Mouse (Mus musculus) urinary bladder, postnatal 25 days (tissue): ENCODE measurements at regions not wholly inside any gene's neighbourhood (a gene's known extent, or its start where the extent isn't known, plus 50 kb on each side); places are given as distances from the start of the nearest gene placed in this dataset.

Experiments used
- DNase-seq: peaks from one replicate; pipeline ENCODE4 v3.0.0; 2022; ENCODE audit warnings: low spot score

DNA sequence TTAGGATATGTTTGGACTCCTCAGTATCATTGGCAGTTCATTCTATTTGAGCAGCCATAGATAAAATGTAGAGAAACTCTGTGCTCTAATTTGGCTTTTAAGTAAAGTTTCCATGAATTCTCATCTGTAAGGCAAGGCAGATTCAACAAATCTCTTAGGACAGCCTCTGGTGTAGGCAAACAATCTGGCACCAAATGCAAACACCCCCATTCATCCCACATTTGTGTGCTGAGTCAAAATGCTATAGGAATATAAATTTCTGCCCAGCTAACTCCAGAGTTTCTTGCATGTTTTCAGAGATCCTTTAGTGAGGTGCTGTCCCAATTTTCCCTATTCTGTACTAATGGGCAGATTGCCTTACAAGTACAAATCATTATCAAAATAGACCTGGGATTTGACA lies 695.7 kb upstream of the Kif18a start:
- DNase-seq, result no peak

DNA sequence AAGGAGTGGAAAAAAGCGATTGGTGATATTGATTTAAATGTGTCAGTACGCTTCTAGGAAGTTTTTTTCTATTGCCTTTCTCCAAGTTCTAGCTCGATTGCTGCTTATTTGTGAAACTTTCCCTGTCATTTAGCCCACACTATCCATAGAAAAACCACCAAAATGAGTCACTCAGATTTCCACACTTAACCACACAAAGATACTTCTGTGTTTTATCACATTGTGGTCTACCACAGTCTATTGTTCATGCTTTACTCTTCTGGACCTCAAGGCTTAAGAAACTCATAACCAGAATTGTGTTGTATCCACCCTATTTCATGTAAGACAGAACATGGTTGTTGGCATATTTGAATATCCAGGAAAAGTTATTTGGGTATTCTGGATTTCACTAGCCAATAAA lies 687.0 kb upstream of the Kif18a start:
- no peak for DNase-seq

GRCm38 (mm10) chr2:108600346-108600745 lies 680.2 kb upstream of the Kif18a start:
- DNase-seq, result no peak

DNA sequence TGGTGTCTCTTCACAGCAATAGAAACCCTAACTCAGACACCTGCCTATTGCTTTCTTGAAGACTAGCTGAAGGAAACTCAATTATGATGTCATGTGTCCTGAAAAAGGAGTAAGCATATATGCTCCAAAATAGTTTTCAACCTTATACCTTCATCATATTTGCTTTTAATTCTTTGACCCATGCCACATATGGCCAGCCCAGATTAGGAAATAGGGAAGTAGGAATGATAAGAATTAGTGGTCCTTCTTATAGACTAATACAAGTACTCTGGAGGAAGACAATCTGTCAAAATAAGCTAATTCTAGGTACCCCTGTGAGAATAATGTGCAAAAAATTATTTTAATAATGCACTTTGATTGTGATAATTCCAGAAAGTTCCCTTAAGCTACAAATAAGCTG lies 661.0 kb upstream of the Kif18a start:
- DNase-seq, result no peak

DNA sequence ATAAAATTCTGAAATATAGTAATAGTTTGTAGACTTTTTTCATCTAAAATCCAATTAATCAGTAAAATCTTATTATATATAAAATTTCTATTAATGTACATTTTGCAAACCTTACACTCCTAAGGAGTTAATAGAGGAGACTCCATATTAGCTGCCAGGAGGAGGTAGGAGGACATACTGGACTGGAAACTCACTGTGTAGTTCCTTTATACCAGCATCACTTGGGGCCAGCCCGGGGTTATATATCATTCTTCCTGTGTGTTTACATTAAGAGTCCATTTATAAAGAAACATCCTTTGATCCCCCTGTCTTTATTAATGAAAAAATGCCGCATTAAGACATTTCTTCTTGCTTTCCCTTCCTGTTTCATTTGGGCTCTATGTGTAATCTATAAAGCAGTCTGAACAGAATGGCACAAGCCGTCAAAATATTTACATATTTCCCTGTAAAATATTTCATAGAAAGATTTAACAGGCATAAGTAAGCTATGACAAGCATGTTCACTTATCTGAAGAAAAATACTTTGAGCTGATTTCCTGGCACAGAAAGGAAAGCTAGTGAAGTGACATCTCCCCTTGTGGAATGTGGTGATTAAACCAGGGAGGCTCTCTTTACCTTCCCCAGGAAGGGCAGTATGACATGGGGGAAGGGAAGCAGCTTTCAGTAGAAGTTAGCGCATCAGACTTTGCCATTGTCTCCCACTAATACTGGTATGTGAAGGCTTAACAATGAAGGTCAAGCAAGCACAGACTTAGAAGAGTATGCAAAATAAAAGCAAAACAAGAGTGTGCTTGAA lies 658.0 kb upstream of the Kif18a start:
- DNase-seq, result peak; percentile 4

GRCm38 (mm10) chr2:108635644-108636043 lies 644.9 kb upstream of the Kif18a start:
- no peak for DNase-seq

DNA sequence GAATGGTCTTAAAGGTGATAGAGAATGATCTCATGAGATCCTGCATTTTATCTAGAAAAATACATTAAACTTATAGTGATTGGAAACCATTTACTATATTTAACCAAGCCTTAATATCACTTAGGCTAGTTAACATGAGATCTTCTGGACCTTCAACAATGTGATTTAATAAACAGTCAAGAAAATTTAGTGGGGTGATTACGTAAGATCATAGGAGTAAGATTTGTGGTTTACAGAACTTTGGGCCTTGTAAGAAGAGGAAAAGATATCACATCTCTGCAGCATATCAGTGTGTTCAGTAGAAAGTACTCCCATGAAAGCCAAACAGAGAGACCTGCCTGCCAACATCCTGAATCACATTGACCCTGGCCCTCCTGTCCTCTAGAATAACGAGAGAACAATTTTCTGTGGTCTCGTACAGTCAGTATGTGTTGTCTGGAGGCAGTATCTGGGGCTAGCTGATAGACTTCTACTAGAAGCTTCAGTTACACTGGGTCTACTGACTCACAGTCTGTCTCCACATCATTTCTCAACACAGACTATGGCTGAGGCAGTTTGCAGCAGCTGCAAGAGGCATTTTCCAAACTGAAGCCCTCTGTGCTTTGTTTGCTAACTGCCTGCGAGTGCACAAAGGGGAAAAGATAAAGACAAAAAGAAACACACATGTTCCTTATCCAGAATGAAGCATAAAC lies 619.7 kb upstream of the Kif18a start:
- DNase-seq, result no peak

DNA sequence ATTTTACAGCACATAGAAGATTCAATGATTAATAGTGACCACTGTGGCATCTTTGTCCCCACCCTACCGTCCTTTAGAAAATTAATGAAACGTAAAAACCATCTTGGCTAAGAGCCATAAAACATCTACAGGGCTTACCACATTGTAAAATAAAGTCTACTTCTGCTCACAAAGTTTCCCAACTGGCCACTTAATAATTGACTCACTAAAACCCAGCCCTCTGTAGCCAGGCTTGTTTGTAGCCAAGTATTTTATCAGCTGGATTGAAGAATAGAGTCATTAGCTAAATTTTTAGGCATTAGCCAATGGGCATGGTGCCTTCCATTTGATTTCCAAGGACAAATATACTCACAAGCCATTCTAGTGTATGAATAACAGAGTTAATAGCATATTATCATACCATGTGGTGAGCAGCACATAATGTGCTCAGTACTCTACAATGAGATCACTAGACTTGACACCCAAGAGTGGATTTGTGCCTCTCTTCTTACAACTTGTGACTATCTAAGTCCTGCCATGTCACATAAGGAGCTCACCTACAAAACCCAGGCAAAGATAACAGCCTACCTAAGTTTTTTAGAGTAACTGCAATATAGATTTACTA lies 602.7 kb upstream of the Kif18a start:
- no peak for DNase-seq

DNA sequence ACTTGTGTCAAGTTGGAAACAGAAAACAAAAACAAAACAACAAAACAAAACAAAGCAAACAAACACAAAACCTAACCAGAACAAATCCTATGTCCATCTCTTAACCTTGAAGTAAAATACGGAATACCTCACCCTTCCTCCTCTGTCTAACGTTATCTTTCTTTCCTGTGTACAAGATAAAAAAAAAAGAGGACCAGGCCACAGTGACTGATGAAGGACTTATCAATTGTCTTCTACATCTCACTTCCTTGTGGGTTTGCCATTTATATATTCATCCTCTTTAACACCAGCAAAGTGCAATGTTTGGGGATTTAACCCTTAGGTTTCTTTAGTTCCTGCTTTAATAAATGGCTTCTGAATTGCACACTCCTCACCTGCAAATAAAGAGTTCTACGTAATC lies 599.0 kb upstream of the Kif18a start:
- DNase-seq, result no peak

GRCm38 (mm10) chr2:108686019-108686743 lies 594.4 kb upstream of the Kif18a start:
- DNase-seq, result no peak

DNA sequence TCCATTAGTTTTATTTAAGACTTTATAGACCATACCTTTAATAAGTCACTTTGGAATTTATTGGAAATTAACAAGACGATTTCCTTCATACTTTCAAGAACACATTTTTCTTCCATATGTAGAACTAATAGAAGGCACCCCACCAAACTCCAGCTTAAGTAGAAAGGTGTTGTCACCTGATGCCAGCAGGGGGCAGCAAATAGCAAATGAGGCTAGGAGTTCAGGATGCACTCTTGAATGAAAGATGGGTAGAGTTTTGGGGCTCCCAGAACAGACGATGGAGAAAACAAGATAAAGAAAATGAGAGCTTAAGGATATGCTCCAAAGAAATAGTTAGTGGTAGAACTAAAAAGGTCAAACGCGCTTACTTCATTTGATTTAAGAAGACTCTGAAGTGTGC lies 590.4 kb upstream of the Kif18a start:
- DNase-seq, result peak; percentile 51

- DNase-seq, result no peak
Observed at GRCm38 (mm10) chr2:108691156-108692007, 589.2 kb upstream of the Kif18a start.

DNA sequence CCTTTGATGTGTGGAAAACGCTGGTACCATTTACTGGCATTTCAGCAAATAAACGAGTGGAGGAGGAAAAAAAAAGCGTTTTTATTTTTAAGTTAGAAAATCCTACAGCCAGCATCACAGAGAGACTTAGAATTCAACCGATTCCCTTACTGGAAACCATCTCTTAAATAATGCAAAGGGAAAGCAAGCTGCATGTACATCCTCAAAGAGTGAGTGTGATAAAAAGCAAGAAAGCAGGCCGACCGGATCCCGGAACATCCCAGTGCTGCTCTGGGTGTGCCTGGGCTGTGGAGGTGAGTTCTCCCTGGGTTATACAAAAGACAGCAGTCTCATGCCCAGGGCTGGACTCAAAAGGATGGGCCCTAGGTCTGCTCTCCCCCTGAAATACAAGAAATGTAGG lies 579.2 kb upstream of the Kif18a start:
- DNase-seq, result no peak

GRCm38 (mm10) chr2:108707856-108708855 lies 572.4 kb upstream of the Kif18a start:
- no peak for DNase-seq

DNA sequence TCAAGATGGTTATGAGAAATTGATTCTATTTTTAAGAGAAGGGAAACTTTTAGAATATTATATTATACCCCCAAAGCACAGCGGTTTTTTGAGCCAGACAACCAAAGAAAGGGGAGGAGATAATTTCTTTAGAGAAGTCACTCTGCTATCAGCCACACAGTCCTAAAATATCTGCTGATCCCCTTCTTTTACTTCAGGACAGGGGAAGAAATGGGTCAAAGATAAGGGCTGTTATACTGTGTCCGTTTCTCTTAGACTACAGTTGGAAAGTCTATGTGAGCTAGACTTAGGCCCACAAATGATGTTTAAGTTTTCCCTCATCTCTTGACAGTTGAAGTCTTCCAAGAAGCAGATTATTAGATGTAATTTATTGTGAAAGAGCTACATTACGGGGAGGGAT lies 538.5 kb upstream of the Kif18a start:
- no peak for DNase-seq

DNA sequence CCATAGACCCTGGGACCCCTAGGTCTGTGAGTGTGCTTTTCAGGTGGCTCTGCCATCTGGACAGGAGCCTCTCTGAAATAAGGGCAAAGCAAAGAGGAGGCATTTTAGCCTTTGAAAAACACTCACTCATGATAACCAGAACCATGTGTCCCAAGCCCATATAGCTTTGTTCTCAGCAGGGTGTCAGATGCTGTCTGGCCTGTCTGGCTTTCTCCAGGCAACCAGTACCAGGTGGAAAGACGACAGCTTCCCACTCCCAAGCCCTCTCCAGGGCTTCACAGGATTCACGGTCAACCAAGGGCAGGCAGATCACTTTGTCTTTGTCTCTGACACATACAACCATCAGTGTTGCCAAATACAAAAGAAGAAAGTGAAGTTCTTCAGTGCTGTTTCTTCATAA lies 537.0 kb upstream of the Kif18a start:
- DNase-seq, result no peak

DNA sequence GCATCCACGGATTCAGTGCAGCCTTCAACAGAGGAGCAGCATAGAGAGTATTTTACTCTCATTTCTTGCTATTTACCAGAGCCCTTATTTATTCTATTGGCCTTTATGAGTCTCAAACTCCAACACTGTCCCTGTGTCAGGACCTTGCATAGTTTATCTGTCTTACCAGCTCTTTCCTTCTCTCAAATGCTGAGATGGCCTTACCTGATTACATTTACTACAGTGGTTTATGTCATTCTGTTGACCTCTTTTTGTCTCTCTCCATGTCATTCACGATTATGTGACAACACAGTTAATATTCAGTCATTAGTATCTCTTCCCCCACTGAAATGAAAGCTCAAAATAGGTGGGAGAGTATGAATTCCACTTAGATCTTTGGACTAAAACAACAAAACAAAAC lies 535.7 kb upstream of the Kif18a start:
- no peak for DNase-seq

DNA sequence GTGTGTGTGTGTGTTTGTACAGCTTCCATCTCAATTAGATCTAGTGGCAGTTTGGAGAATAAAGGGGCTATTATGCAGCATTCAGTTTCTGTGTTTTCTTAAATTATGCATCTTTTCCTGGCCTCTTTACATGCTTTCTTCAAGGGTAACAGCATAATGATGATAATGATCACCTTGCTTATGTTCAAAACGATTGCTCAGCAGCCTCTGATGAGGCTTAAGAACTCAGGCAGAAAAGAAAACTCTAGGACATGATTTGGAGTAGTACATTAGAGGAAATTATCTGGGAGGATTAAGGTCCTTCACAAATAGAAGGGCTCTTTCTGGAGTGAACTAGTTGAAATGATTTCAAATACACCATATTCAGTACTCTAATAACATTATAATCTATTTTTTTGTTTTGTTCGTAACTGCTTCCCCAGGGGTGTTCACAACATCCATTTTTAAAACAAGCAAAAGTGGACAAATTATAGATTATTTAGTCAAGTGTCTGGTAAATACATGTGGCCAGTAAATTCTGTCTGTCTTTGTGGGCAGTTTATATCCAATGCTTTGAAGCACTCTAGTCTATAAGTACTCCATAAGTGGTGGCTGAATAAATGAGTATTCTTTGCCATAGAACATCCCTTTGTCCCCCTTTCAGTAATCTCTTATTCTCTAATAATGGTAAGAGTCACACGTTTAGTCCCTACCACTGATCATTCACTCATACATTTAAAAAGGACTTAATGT lies 526.9 kb upstream of the Kif18a start:
- DNase-seq, result no peak

DNA sequence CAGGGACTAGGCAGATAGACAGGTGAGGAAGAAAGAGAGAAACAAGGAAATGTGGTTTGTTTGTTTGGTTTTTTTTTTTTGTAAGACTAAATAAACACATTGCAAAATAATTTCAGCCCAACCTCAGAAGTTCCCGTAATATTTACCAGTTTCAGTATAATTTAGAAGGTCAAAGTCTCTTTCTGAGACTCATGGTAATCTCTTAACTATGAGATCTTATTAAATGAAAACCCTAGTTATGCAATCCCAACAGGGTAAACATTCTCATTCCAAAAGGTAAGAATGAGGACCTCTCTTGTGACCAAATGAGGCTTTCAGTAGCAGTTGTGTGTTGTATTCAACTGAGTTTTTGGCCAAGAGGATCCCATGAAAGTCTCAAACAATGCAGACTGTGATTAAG lies 524.7 kb upstream of the Kif18a start:
- no peak for DNase-seq

- DNase-seq, result no peak
Observed at GRCm38 (mm10) chr2:108756251-108756650, 524.3 kb upstream of the Kif18a start.
